Mouse (Mus musculus) limb, embryonic 14.5 days (tissue): ENCODE results near the gene Kcnip1. TPM values are rescaled to one million over a fixed set of nuclear protein-coding genes. Genes with fewer than 3 reads are reported as not detected.

Source experiments
- ATAC-seq: fragments of 200-750 bp; cut with Nextera tagmentation; 2 replicates; pipeline ENCODE4 v1.8.0; 2017; ENCODE audit warnings: low read depth, moderate number of reproducible peaks, moderate TSS enrichment; ENCODE audit not compliant: low FRiP score
- DNase-seq: peaks from one replicate; pipeline ENCODE4 v3.0.0-alpha.2; 2015; ENCODE audit warnings: low spot score
- H3K27ac ChIP-seq: fragments of 300-500 bp; sonication (generic); replicated peaks from 2 replicates; pipeline ENCODE4 v1.5.1; 2014; ENCODE audit warnings: low read depth, mild to moderate bottlenecking, low read length, moderate library complexity, mixed read lengths
- H3K27me3 ChIP-seq: fragments of 300-500 bp; sonication (generic); 2 replicates; pipeline ENCODE4 v1.6.1; 2014; ENCODE audit warnings: low read length, mixed read lengths; ENCODE audit not compliant: control insufficient read depth, insufficient read depth
- H3K36me3 ChIP-seq: fragments of 300-500 bp; sonication (generic); 2 replicates; pipeline ENCODE4 v1.6.1; 2014; ENCODE audit warnings: mild to moderate bottlenecking, low read length, moderate library complexity, mixed read lengths; ENCODE audit not compliant: control insufficient read depth, insufficient read depth
- H3K4me1 ChIP-seq: fragments of 300-500 bp; sonication (generic); 2 replicates; pipeline ENCODE4 v1.6.1; 2014; ENCODE audit warnings: antibody characterized with exemption, low read length, mixed read lengths; ENCODE audit not compliant: control insufficient read depth, insufficient read depth
- H3K4me2 ChIP-seq: fragments of 300-500 bp; sonication (generic); replicated peaks from 2 replicates; pipeline ENCODE4 v1.6.1; 2014; ENCODE audit warnings: low read depth, mild to moderate bottlenecking, low read length, moderate library complexity; ENCODE audit not compliant: severe bottlenecking
- H3K4me3 ChIP-seq: fragments of 300-500 bp; sonication (generic); replicated peaks from 2 replicates; pipeline ENCODE4 v1.5.1; 2014; ENCODE audit warnings: low read length
- H3K9ac ChIP-seq: fragments of 300-500 bp; sonication (generic); 2 replicates; pipeline ENCODE4 v1.6.1; 2014; ENCODE audit warnings: mild to moderate bottlenecking, low read depth, low read length, moderate library complexity; ENCODE audit not compliant: severe bottlenecking
- H3K9me3 ChIP-seq: fragments of 300-500 bp; sonication (generic); 2 replicates; pipeline ENCODE4 v1.6.1; 2016; ENCODE audit warnings: low read length; ENCODE audit not compliant: control insufficient read depth
- POLR2A ChIP-seq: fragments of 200-500 bp; IDR thresholded peaks from 2 replicates; pipeline ENCODE4 v1.8.0; 2012; ENCODE audit warnings: inconsistent platforms, mild to moderate bottlenecking, moderate library complexity, borderline replicate concordance; ENCODE audit not compliant: insufficient read depth, insufficient read length; ENCODE audit errors: extremely low read depth
- WGBS: fragments of 180-500 bp; shearing (Covaris S2); extraction: QIAGEN DNeasy Blood & Tissue Kit; methylation state at CpG from one replicate; pipeline ENCODE4 v1.1.7; 2014; 5-methylcytosine and 5-hydroxymethylcytosine counted together
- polyA plus RNA-seq, 2 experiments: library from polyadenylated mRNA; depleted of rRNA in 1 of 2; stranded (reverse) in 1 of 2; unstranded in 1 of 2; fragments of >200 nt; fragmentation: Nextera tagmentation in 1 of 2; extraction: Ambion mirVana in 1 of 2; gene quantifications; 2 replicates each; pipeline versions ENCODE4 v1.2.1 to v1.2.3; 2012 to 2014

Gene Kcnip1
- polyA plus RNA-seq, 2 experiments: 3.4 to 5.0 TPM

GRCm38 (mm10) chr11:33586614-33587013 is 406.3 kb downstream of the Kcnip1 start:
- H3K27ac ChIP-seq: no peak overlapping the region
- ATAC-seq: no peak

GRCm38 (mm10) chr11:33579621-33580020 is 413.3 kb downstream of the Kcnip1 start:
- no peaks in the 10 kb centered on the region for H3K4me1 ChIP-seq
- no peaks in the 10 kb centered on the region for H3K9me3 ChIP-seq
- H3K27ac ChIP-seq: no peak overlapping the region
- DNase-seq: no peak
- TF ChIP-seq POLR2A: no peak
- 66% methylated on average over 3 of the region's 3 CpGs for WGBS
- ATAC-seq: no peak
- H3K4me2 ChIP-seq: no peak overlapping the region
- H3K9ac ChIP-seq: no peak overlapping the region
- H3K4me3 ChIP-seq: no peak overlapping the region
- H3K36me3 ChIP-seq: no peaks in the 10 kb centered on the region
- H3K27me3 ChIP-seq: no peaks in the 10 kb centered on the region

More at GRCm38 (mm10) chr11:33586614-33587013, 406.3 kb downstream of the Kcnip1 start:
- Histone ChIP-seq H3K27me3 (no peaks in the 10 kb centered on the region), H3K9me3 (no peaks in the 10 kb centered on the region), H3K4me2 (no peak overlapping the region), H3K4me3 (no peak overlapping the region), H3K4me1 (no peaks in the 10 kb centered on the region), H3K9ac (no peak overlapping the region), H3K36me3 (no peaks in the 10 kb centered on the region)
- TF ChIP-seq POLR2A: no peak
- WGBS: 76% methylated on average over 6 of the region's 6 CpGs
- DNase-seq: no peak

Other genes starting within 250 kb of the Kcnip1 start
- 0.10 and 0.13 TPM in 2 replicates for gene Kcnmb1, start 30.1 kb downstream of the Kcnip1 start, polyA plus RNA-seq (2012; rRNA removed)
- gene Kcnmb1, start 30.1 kb downstream of the Kcnip1 start, polyA plus RNA-seq (2014; fragmentation: Nextera tagmentation; extraction: Ambion mirVana): 0.07 and 0.18 TPM in 2 replicates
- 4.2 and 5.1 TPM in 2 replicates for gene Lcp2, start 53.8 kb upstream of the Kcnip1 start, polyA plus RNA-seq (2012; rRNA removed)
- gene Lcp2, start 53.8 kb upstream of the Kcnip1 start, polyA plus RNA-seq (2014; fragmentation: Nextera tagmentation; extraction: Ambion mirVana): 4.4 and 6.1 TPM in 2 replicates
- gene 4930469K13Rik, start 105.4 kb upstream of the Kcnip1 start, polyA plus RNA-seq (2012; rRNA removed): 0.23 TPM in 1 of 2 replicates, not detected in the other
- not detected in 2 replicates for gene 4930469K13Rik, start 105.4 kb upstream of the Kcnip1 start, polyA plus RNA-seq (2014; fragmentation: Nextera tagmentation; extraction: Ambion mirVana)
- not detected in 2 replicates for gene Foxi1, start 214.9 kb upstream of the Kcnip1 start, polyA plus RNA-seq (2012; rRNA removed)
- gene Foxi1, start 214.9 kb upstream of the Kcnip1 start, polyA plus RNA-seq (2014; fragmentation: Nextera tagmentation; extraction: Ambion mirVana): not detected in 2 replicates